ENCODE assay signal across 8 mouse cellular contexts in genomic region chr9:21411669-21412550, GRCm38 (mm10). TPM values are rescaled to one million over a fixed set of nuclear protein-coding genes. Genes with fewer than 3 reads are reported as not detected.
DNase-seq lines count a peak whose midpoint lies in the region; ATAC-seq and TF ChIP-seq lines count a peak whose summit lies in the region.

Gene Qtrt1, plus strand, starts transcription at chr9:21411837.

- DNase-seq in ES-CJ7 (ENCODE audit: low read depth, low spot score) = peak; percentile 95
- DNase-seq in cerebellum, adult 11 months = peak; percentile 74
- DNase-seq in heart, postnatal 25 days (ENCODE audit: low spot score) = peak; percentile 59
- peak; percentile 83 to 91 for DNase-seq in layer of hippocampus, adult 18-20 months (ENCODE audit: low spot score in 2 of 2)
- DNase-seq in lung, adult 2 months = peak; percentile 78
- DNase-seq in thymus, adult 18-20 months = peak; percentile 73 to 82

- no peaks in the 10 kb centered on the region for H3K9me3 ChIP-seq in forebrain, embryonic 15.5 days

- ATAC-seq in forebrain, embryonic 15.5 days (replicated peaks) = peak; percentile 96
- peak; percentile 94 for ATAC-seq in neutrophil, adult 5-6 weeks (ENCODE audit: extremely low read depth, insufficient number of reproducible peaks, low FRiP score, poor library complexity, severe bottlenecking)

- intact Hi-C loops in heart, postnatal 25 days (cut with DNase I) = loop anchor here (2.0 kb wide), 2 partner anchors 57 to 187 kb away; no protein-coding TSS in a partner anchor

- peak; percentile 41; the same call in 1 of the 2 replicates for TF ChIP-seq POLR2A in lung, adult 2 months (IDR thresholded peaks at IDR 0.05; ENCODE audit: borderline replicate concordance, extremely low read depth, low read depth, low read length)

- peak within 1 kb of the TSS; percentile 76 for H3K4me2 ChIP-seq in forebrain, embryonic 15.5 days (replicated peaks)

- TF ChIP-seq CTCF in lung, adult 2 months (IDR thresholded peaks at IDR 0.05; ENCODE audit: insufficient read depth, low read length) = no peak

- 2% methylated on average over 53 of the region's 53 CpGs for WGBS in forebrain, embryonic 15.5 days
- 1% methylated on average over 53 of the region's 53 CpGs for WGBS in lung, adult 2 months

- H3K9ac ChIP-seq in forebrain, embryonic 15.5 days (replicated peaks) = peak within 1 kb of the TSS; percentile 77

- peak within 1 kb of the TSS; percentile 69 for H3K27ac ChIP-seq in forebrain, embryonic 15.5 days (replicated peaks)

- peaks cover 10% of the 10 kb centered on the region for H3K36me3 ChIP-seq in forebrain, embryonic 15.5 days

- peak within 1 kb of the TSS; percentile 87 for H3K4me3 ChIP-seq in forebrain, embryonic 15.5 days
- peak within 1 kb of the TSS; percentile 74 for H3K4me3 ChIP-seq in lung, adult 2 months (replicated peaks; ENCODE audit: extremely low read depth, low read depth, low read length)

- peaks cover 20% of the 10 kb centered on the region for H3K4me1 ChIP-seq in forebrain, embryonic 15.5 days
- H3K4me1 ChIP-seq in lung, adult 2 months (ENCODE audit: control insufficient read depth, insufficient read depth, low read length) = no peaks in the 10 kb centered on the region

- H3K27me3 ChIP-seq in forebrain, embryonic 15.5 days = no peaks in the 10 kb centered on the region

RNA-seq across cellular contexts. Expression of gene Qtrt1, which starts in this region (rescaled TPM):
- 45.7 and 49.1 TPM in 2 replicates for polyA plus RNA-seq in forebrain, embryonic 15.5 days (2015; fragmentation: Nextera tagmentation; extraction: Ambion mirVana)
- 10 to 100 TPM in 1 of 2 experiments, 1 to 10 TPM in 1; 7.1 to 10.0 TPM for total RNA-seq in heart, postnatal 25 days (2021)
- 10 to 100 TPM; 26.0 to 36.4 TPM for total RNA-seq in layer of hippocampus, adult 18-20 months (2021)
- 27.7 and 29.5 TPM in 2 replicates for polyA plus RNA-seq in lung, adult 2 months (2012; rRNA removed)
- total RNA-seq in neutrophil, adult 5-6 weeks (2017) = 19.4 and 22.7 TPM in 2 replicates

Comparison
In these comparisons a context has a peak if more than half of its experiments do, and no peak if none do; other contexts are left out.
1. Peak in every context shown above with its lines: DNase-seq, ATAC-seq, H3K4me3 ChIP-seq and H3K27ac ChIP-seq.